8 mouse cellular contexts compared by ENCODE assay signal in genomic region chr14:29895332-29895988, GRCm38 (mm10).
DNase-seq lines count a peak whose midpoint lies in the region; ATAC-seq lines count a peak whose summit lies in the region.

No protein-coding gene starts in this region.

- 65% methylated on average over 2 of the region's 2 CpGs for WGBS in embryonic facial prominence, embryonic 13.5 days
- WGBS in intestine, embryonic 15.5 days: 59% methylated on average over 2 of the region's 2 CpGs

- no peak overlapping the region for H3K9ac ChIP-seq in embryonic facial prominence, embryonic 13.5 days
- no peak overlapping the region for H3K9ac ChIP-seq in intestine, embryonic 15.5 days

- DNase-seq in gastrocnemius, postnatal 10 days: peak; percentile 35
- no peak for DNase-seq in gastrocnemius, postnatal 25 days
- peak; percentile 46 for DNase-seq in R1 (ENCODE audit: low read depth, low spot score)
- DNase-seq in lung, postnatal 14 days: peak; percentile 73

- no peak for ATAC-seq in embryonic facial prominence, embryonic 13.5 days (ENCODE audit: insufficient number of reproducible peaks, insufficient read depth, low FRiP score, low TSS enrichment, low read depth)
- peak; percentile 85 for ATAC-seq in intestine, embryonic 15.5 days
- ATAC-seq in erythroid progenitor cell, adult 5-6 weeks (replicated peaks; ENCODE audit: low FRiP score, poor library complexity, severe bottlenecking): no peak
- ATAC-seq in megakaryocyte progenitor cell, adult 5-6 weeks (replicated peaks; ENCODE audit: poor library complexity): no peak

- H3K4me1 ChIP-seq in embryonic facial prominence, embryonic 13.5 days: peaks cover 16% of the 10 kb centered on the region
- no peaks in the 10 kb centered on the region for H3K4me1 ChIP-seq in intestine, embryonic 15.5 days (replicated peaks)

- H3K27me3 ChIP-seq in embryonic facial prominence, embryonic 13.5 days: peaks cover 3% of the 10 kb centered on the region; the same call in 1 of the 2 replicates
- 0 out of 2 replicates have a peak, but pooled peaks cover 4% of the 10 kb centered on the region for H3K27me3 ChIP-seq in intestine, embryonic 15.5 days (replicated peaks)

- no peaks in the 10 kb centered on the region for H3K36me3 ChIP-seq in embryonic facial prominence, embryonic 13.5 days
- no peaks in the 10 kb centered on the region for H3K36me3 ChIP-seq in intestine, embryonic 15.5 days

- H3K4me2 ChIP-seq in embryonic facial prominence, embryonic 13.5 days: no peak overlapping the region
- no peak overlapping the region for H3K4me2 ChIP-seq in intestine, embryonic 15.5 days (replicated peaks)

- peak overlapping the region; percentile 45 for H3K27ac ChIP-seq in embryonic facial prominence, embryonic 13.5 days
- no peak overlapping the region for H3K27ac ChIP-seq in intestine, embryonic 15.5 days

- no peaks in the 10 kb centered on the region for H3K9me3 ChIP-seq in embryonic facial prominence, embryonic 13.5 days
- H3K9me3 ChIP-seq in intestine, embryonic 15.5 days: no peaks in the 10 kb centered on the region

- no peak overlapping the region for H3K4me3 ChIP-seq in embryonic facial prominence, embryonic 13.5 days
- no peak overlapping the region for H3K4me3 ChIP-seq in intestine, embryonic 15.5 days (replicated peaks)
